Mouse (Mus musculus) heart, embryonic 15.5 days (tissue): ENCODE measurements around the gene Ablim2. TPM values are rescaled to one million over a fixed set of nuclear protein-coding genes. Genes with fewer than 3 reads are reported as not detected.

Experiments used
- ATAC-seq: fragments of 200-750 bp; cut with Nextera tagmentation; replicated peaks from 2 replicates; pipeline ENCODE4 v1.8.0; 2017; ENCODE audit warnings: low read depth, moderate TSS enrichment; ENCODE audit not compliant: insufficient number of reproducible peaks, insufficient read depth, low FRiP score
- H3K27ac ChIP-seq: fragments of 300-500 bp; sonication (generic); 2 replicates; pipeline ENCODE4 v1.5.1; 2015; ENCODE audit warnings: mild to moderate bottlenecking, inconsistent platforms
- H3K27me3 ChIP-seq: fragments of 300-500 bp; sonication (generic); 2 replicates; pipeline ENCODE4 v1.6.1; 2015; ENCODE audit warnings: inconsistent platforms
- H3K36me3 ChIP-seq: fragments of 300-500 bp; sonication (generic); 2 replicates; pipeline ENCODE4 v1.6.1; 2015; ENCODE audit warnings: mild to moderate bottlenecking, inconsistent platforms
- H3K4me1 ChIP-seq: fragments of 300-500 bp; sonication (generic); replicated peaks from 2 replicates; pipeline ENCODE4 v1.6.1; 2015; ENCODE audit warnings: inconsistent platforms
- H3K4me2 ChIP-seq: fragments of 300-500 bp; sonication (generic); 2 replicates; pipeline ENCODE4 v1.6.1; 2015; ENCODE audit warnings: inconsistent platforms, mild to moderate bottlenecking, moderate library complexity
- H3K4me3 ChIP-seq: fragments of 300-500 bp; sonication (generic); 2 replicates; pipeline ENCODE4 v1.5.1; 2015; ENCODE audit warnings: mild to moderate bottlenecking, inconsistent platforms
- H3K9ac ChIP-seq: fragments of 300-500 bp; sonication (generic); 2 replicates; pipeline ENCODE4 v1.6.1; 2015; ENCODE audit warnings: mild to moderate bottlenecking, inconsistent platforms
- H3K9me3 ChIP-seq: fragments of 300-500 bp; sonication (generic); replicated peaks from 2 replicates; pipeline ENCODE4 v1.6.1; 2016; ENCODE audit warnings: inconsistent platforms
- WGBS: fragments of 180-500 bp; shearing (Covaris S2); methylation state at CpG from one replicate; pipeline ENCODE4 v1.1.7; 2015; ENCODE audit warnings: mixed read lengths; 5-methylcytosine and 5-hydroxymethylcytosine counted together
- polyA plus RNA-seq: library from polyadenylated mRNA; unstranded; fragments of >200 nt; fragmentation: Nextera tagmentation; extraction: Ambion mirVana; gene quantifications from 2 replicates; pipeline ENCODE4 v1.2.1, GENCODE M21; 2015

Ablim2 gene
- polyA plus RNA-seq, 1 experiment from 2014 or later, result 4.3 TPM

DNA sequence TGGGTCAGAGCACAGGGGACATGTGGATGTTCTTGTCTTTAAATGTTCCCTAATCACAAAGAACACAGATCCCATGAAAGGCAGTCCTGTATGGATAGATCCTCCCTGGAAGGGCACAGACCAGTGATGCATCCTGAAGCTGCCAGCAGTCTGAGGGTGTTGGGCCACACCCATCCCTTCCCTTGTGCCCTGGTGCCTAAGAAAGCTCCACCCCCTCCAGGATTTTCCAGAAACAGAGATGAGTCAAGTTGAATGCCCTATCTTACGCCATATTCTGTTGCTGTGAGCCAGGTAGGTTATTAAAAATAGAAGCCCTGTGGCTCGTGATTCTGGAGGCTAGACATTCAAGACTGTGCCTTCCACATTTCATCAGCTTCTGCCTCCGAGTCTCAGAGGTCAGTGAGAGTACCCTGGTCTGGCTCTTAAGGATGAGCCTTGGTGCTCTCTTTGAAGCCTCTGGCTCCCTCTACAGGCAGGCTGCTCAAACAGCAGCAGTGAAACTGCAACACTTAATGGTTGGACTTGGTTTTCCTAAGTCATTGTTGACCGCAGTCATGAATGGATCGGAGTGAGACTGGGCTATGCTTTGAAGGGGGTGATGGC is 2.4 kb upstream of the Ablim2 start:
- Histone ChIP-seq H3K27ac (no peak overlapping the region), H3K4me3 (no peak overlapping the region), H3K4me2 (no peak overlapping the region), H3K9me3 (no peaks in the 10 kb centered on the region), H3K9ac (no peak overlapping the region), H3K27me3 (peaks cover 38% of the 10 kb centered on the region), H3K4me1 (peaks cover 9% of the 10 kb centered on the region), H3K36me3 (no peaks in the 10 kb centered on the region)
- 30% methylated on average over 5 of the region's 5 CpGs for WGBS
- no peak for ATAC-seq

DNA sequence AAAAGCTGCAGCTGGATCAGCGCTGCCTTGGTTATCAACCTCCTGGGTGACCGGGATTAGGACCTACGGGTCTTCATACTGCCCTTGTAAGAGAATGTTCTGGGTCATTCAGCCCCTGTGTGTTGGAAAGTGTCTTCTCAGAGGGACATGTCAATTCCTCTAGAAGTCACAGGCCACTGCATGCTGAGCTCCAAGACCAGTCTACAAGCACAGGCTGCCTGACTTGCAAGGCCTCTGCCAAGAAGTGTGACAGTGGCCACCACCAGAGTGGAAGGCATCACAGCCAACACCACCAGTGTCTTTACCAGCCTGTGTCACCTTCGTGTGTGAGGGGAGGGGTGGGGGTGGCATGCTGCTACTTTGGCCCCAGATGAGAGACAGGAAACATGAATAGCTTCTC is 1.7 kb upstream of the Ablim2 start:
- H3K4me2 ChIP-seq, result no peak overlapping the region
- H3K9ac ChIP-seq, result no peak overlapping the region
- no peak for ATAC-seq
- H3K27me3 ChIP-seq, result peaks cover 42% of the 10 kb centered on the region
- H3K4me1 ChIP-seq, result peaks cover 9% of the 10 kb centered on the region
- no peaks in the 10 kb centered on the region for H3K9me3 ChIP-seq
- no peaks in the 10 kb centered on the region for H3K36me3 ChIP-seq
- 66% methylated on average over 4 of the region's 4 CpGs for WGBS
- no peak overlapping the region for H3K4me3 ChIP-seq
- no peak overlapping the region for H3K27ac ChIP-seq

DNA sequence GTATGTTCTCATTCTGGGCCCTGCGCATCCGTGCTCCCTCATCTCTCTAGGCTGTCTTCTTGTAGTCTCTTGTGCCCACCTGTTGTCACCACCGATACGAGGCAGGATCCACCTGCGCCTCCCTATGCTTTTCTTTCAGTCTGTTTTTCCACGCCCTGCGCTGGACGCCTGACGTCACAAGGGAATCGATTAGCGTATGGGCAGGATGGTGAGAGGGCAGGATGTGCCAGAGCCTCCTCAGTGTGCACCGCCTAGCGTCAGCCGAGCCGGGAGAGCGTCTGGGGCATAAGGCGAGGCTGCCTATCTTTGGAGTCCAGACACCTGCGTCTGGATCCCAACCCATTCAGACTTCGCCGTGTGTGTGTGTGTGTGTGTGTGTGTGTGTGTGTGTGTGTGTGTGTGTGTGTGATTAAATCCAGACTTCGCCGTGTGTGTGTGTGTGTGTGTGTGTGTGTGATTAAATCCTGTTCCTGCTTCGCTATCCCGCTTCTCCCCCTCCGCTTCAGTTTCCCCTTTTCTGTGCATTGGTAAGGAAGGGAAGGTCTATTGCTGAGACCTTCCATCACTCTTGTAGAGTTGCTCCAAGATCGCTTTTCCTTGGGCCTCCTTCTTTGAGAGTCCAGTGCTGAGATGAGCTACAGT is 562 bp upstream of the Ablim2 start:
- Histone ChIP-seq H3K4me1 (peaks cover 9% of the 10 kb centered on the region), H3K27ac (no peak overlapping the region), H3K4me2 (peak overlapping the region; percentile 99), H3K9ac (peak overlapping the region; percentile 45; the same call in 1 of the 2 replicates), H3K4me3 (peak overlapping the region; percentile 71), H3K36me3 (no peaks in the 10 kb centered on the region), H3K9me3 (no peaks in the 10 kb centered on the region), H3K27me3 (peaks cover 43% of the 10 kb centered on the region)
- ATAC-seq, result no peak
- 13% methylated on average over 26 of the region's 26 CpGs for WGBS

DNA sequence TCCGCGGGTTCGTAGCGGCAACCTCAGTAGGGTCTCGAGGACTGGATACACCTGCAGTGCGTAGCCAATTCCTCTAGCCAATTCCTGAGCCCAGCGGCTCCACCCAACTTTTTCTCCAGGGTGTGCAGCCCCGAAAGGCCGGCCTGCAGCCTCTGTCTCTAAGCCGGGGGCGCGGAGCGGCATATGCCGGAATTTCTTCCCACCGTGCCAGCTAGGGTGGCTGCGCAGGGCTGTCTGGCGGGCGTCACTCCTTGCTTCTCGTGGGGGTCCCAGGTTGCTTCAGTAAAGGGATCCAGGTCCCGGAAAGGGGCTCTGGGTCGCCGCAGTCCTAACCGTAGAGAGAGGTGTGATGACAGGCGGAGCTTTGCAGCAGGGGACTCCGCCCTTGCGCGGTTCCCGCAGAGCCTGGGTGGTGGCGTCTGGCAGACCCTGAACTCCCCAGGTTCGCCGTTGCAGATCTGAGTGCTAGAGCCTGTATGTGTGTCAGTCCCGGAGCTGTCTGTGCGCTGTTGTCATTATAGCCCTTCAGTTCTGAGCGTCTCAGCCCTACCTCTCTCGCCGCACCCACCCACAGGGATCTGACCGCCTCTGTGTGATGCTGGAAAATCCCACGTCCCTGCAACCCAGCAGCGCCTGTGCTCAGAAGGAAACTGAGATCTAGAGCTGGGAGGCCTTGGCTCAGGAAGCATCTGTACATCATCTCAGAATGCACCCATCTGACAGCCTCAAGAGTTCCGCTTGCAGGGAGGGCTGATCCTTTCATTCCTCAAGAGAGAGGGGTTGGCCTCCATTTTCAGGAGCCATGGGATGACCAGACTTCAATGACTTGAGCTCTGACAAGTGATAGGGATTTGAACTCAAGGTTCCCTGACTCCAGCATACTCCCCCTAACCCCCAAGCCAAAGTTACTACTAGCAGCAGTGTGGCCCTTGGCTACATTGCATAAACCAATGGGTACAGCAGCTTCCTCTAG is 687 bp downstream of the Ablim2 start:
- no peak for ATAC-seq
- H3K4me3 ChIP-seq, result peak overlapping the region; percentile 71
- no peak overlapping the region for H3K27ac ChIP-seq
- H3K9me3 ChIP-seq, result no peaks in the 10 kb centered on the region
- H3K9ac ChIP-seq, result peak overlapping the region; percentile 64
- 3% methylated on average over 40 of the region's 40 CpGs for WGBS
- peaks cover 46% of the 10 kb centered on the region for H3K27me3 ChIP-seq
- H3K4me2 ChIP-seq, result peak overlapping the region; percentile 99
- no peaks in the 10 kb centered on the region for H3K36me3 ChIP-seq
- H3K4me1 ChIP-seq, result peaks cover 19% of the 10 kb centered on the region

DNA sequence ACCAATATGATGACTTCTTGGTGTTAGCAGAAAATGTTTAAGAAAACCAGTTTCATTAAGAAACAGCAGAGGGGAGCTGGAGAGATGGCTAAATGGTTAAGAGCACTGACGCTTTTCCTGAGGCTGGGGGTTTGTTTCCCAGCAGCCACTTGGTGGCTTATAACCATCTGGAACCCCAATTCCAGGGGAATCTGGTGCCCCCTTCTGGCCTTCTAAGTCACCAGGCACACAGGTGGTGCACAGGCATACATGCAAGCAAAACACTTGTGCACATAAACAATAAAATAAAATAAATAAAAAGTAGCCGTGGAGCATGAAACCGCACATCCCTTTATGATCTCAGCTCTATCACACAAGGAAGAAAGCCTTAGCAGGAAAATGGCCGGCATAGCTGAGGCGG is 3.6 kb downstream of the Ablim2 start:
- Histone ChIP-seq H3K4me2 (no peak overlapping the region), H3K27me3 (peaks cover 55% of the 10 kb centered on the region), H3K4me3 (no peak overlapping the region), H3K9me3 (no peaks in the 10 kb centered on the region), H3K4me1 (peaks cover 40% of the 10 kb centered on the region), H3K27ac (no peak overlapping the region), H3K36me3 (no peaks in the 10 kb centered on the region), H3K9ac (no peak overlapping the region)
- ATAC-seq, result no peak
- 81% methylated on average over 5 of the region's 5 CpGs for WGBS

DNA sequence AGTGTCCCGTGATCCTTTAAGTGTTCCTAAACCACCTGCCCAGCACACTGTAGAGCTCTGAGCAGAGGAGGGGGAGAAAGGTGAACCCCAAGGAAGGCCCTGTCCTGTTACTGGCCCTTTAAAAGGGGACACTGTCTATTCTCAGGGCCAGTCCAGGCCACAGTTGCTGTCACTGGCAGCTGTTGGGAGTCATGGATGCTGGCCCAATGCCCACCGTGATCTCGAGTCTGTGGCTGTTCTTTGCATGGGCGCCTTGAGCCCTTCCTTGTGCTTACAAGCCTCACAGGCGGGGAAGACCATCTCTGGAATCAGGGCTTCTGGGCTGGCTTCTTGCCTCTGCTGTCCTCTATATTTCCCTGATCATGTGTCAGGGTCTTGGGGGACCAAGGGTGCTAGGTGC is 4.7 kb downstream of the Ablim2 start:
- Histone ChIP-seq H3K4me2 (no peak overlapping the region), H3K27me3 (peaks cover 48% of the 10 kb centered on the region), H3K9ac (no peak overlapping the region), H3K4me1 (peaks cover 50% of the 10 kb centered on the region), H3K9me3 (no peaks in the 10 kb centered on the region), H3K36me3 (no peaks in the 10 kb centered on the region), H3K27ac (peak overlapping the region; percentile 59), H3K4me3 (no peak overlapping the region)
- 39% methylated on average over 5 of the region's 5 CpGs for WGBS
- no peak for ATAC-seq

GRCm38 (mm10) chr5:35762850-35763249 is 5.2 kb downstream of the Ablim2 start:
- whole genome bisulfite sequencing, result 76% methylated on average over 10 of the region's 10 CpGs
- H3K4me3 ChIP-seq, result no peak overlapping the region
- H3K36me3 ChIP-seq, result no peaks in the 10 kb centered on the region
- H3K27ac ChIP-seq, result peak overlapping the region; percentile 59; the same call in 1 of the 2 replicates
- ATAC-seq, result no peak
- peaks cover 47% of the 10 kb centered on the region for H3K27me3 ChIP-seq
- no peaks in the 10 kb centered on the region for H3K9me3 ChIP-seq
- H3K9ac ChIP-seq, result no peak overlapping the region
- H3K4me1 ChIP-seq, result peaks cover 55% of the 10 kb centered on the region
- no peak overlapping the region for H3K4me2 ChIP-seq

- no peak overlapping the region for H3K4me3 ChIP-seq
- ATAC-seq, result no peak
- peaks cover 20% of the 10 kb centered on the region; the same call in 1 of the 2 replicates for H3K27me3 ChIP-seq
- H3K9me3 ChIP-seq, result no peaks in the 10 kb centered on the region
- no peak overlapping the region for H3K27ac ChIP-seq
- no peaks in the 10 kb centered on the region for H3K36me3 ChIP-seq
- H3K4me2 ChIP-seq, result no peak overlapping the region
- peaks cover 64% of the 10 kb centered on the region for H3K4me1 ChIP-seq
- no peak overlapping the region for H3K9ac ChIP-seq
- 77% methylated on average over 6 of the region's 6 CpGs for WGBS
Measured at GRCm38 (mm10) chr5:35765909-35766308, 8.2 kb downstream of the Ablim2 start.

DNA sequence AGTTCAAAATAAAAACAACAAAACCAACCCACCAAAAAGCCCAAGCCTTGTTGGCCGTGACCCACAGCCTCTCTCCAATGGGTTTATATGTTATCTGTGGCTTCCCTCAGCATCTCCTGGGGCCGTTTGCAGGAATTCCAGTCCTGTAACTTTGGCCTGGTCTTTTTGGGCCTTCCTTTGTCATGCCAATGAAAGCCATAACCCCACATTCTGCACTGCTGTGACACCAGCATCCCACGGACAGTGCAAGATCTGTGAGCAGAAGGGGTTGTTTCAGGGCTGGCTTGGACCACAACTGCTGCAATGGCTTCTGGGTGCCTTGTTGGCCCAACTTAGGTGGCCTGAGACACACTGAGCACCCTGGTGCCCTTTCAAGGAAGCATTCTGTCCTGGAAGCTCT is 10.8 kb downstream of the Ablim2 start:
- Histone ChIP-seq H3K9me3 (no peaks in the 10 kb centered on the region), H3K27me3 (peaks cover 11% of the 10 kb centered on the region; the same call in 1 of the 2 replicates), H3K36me3 (no peaks in the 10 kb centered on the region), H3K9ac (no peak overlapping the region), H3K27ac (peak overlapping the region; percentile 49; the same call in 1 of the 2 replicates), H3K4me1 (peaks cover 78% of the 10 kb centered on the region), H3K4me3 (no peak overlapping the region), H3K4me2 (no peak overlapping the region)
- no peak for ATAC-seq
- WGBS, result 68% methylated on average over 3 of the region's 3 CpGs

DNA sequence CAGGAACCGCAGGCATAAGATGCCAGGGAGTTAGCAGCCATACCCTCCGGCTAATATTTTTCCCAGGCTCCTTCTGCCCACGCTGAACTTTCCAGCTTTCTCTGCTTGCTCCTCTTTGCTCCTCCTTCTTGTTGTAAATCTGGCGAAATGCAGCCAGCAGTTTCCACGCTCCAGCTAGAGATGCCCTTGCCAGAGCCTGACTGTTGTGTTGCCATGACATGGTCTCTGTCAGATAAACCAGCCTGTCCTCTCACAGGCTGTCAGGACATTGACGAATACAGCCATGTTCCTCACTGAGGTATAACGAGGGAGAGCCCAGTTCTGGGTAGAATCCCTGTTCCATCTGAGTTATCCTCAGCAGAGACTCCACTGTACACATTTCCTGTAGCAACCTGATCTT is 11.3 kb downstream of the Ablim2 start:
- peaks cover 78% of the 10 kb centered on the region for H3K4me1 ChIP-seq
- ATAC-seq, result no peak
- no peak overlapping the region for H3K4me3 ChIP-seq
- no peaks in the 10 kb centered on the region for H3K9me3 ChIP-seq
- H3K27ac ChIP-seq, result no peak overlapping the region
- 68% methylated on average over 7 of the region's 7 CpGs for WGBS
- no peak overlapping the region for H3K9ac ChIP-seq
- H3K36me3 ChIP-seq, result no peaks in the 10 kb centered on the region
- no peak overlapping the region for H3K4me2 ChIP-seq
- H3K27me3 ChIP-seq, result peaks cover 6% of the 10 kb centered on the region; the same call in 1 of the 2 replicates

- H3K36me3 ChIP-seq, result no peaks in the 10 kb centered on the region
- H3K27me3 ChIP-seq, result no peaks in the 10 kb centered on the region
- ATAC-seq, result no peak
- H3K4me1 ChIP-seq, result peaks cover 78% of the 10 kb centered on the region
- peak overlapping the region; percentile 82 for H3K27ac ChIP-seq
- 89% methylated on average over 2 of the region's 2 CpGs for WGBS
- no peaks in the 10 kb centered on the region for H3K9me3 ChIP-seq
- no peak overlapping the region for H3K9ac ChIP-seq
- H3K4me3 ChIP-seq, result no peak overlapping the region
- H3K4me2 ChIP-seq, result no peak overlapping the region
Measured at GRCm38 (mm10) chr5:35770246-35770645, 12.6 kb downstream of the Ablim2 start.
